Mouse (Mus musculus) layer of hippocampus, adult 9-10 months (tissue): ENCODE results near the gene Sulf2.

Source experiments
- DNase-seq: peaks from one replicate; pipeline ENCODE4 v3.0.0; 2022; ENCODE audit warnings: low spot score

The Sulf2 gene

DNA sequence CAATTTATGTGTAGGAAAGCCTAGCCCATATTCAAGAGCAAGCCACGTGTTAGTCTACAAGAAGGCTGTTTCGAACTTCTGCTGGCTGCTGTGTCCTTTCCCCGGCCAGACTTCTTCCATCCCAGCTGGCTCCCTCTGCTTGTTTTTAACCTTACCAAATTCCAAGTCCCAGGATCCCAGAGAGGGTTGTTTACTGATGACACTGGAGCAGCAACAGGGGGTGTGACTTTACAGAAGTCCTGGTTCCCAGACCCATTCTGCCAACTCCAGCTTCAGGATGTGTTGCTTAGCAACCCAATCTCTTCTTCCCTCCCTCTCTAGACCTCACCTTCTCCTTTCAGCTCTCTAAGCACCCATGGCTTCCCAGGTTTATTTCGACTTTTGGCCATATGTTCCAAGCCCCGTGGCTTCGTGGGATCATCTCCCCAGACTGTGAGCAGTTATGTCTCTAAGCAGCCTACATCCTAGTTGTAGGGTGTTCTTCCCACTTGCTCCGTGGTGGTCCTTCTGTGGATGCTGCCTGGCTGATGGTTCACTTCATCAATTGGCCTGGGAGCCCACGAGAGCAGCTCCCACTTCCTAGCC lies 20.2 kb upstream of the Sulf2 start:
- no peak for DNase-seq

DNA sequence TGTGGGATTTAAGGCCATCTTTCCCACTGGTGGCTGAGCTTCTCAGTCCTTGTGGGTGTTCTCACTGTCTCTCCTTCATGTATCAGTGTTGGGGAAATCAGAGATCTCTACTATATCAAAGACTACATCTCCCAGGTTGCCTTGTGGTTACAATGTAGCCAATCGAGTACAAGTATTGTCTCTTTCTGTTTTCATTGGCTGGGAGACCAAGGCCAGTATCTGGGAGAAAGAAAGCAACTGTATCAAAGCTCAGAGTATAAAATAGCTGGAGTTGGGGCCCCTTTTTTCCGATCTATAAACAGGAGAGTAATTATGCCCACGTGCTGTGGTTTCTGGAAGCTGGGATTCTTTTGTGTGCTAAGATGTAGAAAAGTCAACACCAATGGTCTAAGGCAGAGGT lies 19.7 kb upstream of the Sulf2 start:
- no peak for DNase-seq

DNA sequence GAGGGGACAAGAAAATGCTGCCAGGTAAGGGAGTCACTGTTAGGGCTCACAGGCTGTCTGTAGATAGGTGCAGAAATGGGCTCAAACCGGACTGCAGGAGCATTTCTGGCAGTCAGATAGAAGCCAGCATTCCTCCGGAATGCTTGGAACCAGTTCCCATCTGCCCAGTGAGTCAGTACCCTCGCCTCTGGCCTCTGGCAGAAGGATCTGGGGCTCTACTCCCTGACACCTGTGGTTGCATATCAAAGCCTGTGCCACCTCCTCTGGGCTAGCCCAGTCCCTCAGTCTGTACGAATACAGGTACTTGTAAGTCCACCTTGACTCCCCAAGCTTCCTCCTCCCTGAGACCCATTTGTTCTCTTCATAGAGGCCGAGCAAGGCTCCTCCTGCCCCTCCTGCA lies 17.7 kb upstream of the Sulf2 start:
- no peak for DNase-seq

DNA sequence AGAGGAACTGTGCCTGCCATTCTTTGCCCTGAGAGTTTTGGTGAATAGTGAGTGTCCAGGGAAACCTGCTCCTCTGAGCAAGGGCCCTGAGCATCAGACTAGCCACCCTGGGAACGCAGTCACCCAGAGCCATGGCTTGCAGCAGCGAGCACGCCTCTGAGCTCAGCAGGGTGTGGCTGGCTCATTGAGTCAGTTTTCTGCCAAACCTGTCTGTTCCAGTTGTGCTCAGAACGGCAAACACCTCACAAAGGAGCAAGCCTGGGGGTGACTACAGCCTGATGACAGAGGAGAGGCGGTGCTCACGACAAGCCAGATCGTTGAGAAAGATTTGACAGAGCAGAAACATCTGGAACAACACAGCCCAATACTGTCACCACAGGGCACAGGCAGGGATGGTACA lies 14.7 kb upstream of the Sulf2 start:
- no peak for DNase-seq

DNA sequence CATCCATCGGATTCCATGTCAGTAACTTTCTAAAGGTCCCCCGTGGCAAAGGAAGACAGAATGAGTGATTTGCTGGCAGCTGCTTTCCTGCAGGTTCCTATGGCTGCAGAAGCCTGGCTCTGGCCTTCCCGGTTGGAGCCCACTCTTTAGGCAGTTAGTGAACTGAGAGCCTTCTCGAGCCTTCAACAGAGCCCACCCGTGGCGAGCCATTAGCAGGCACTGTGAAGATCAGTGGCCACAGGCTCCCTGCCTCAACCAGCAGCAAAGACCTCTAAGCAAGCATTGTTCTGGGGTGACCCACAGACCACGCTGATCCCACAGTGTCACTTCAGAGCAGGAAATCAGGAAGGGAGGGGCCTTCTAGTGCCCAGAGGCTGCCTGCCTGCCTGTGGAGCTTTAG lies 13.4 kb upstream of the Sulf2 start:
- DNase-seq = no peak

DNA sequence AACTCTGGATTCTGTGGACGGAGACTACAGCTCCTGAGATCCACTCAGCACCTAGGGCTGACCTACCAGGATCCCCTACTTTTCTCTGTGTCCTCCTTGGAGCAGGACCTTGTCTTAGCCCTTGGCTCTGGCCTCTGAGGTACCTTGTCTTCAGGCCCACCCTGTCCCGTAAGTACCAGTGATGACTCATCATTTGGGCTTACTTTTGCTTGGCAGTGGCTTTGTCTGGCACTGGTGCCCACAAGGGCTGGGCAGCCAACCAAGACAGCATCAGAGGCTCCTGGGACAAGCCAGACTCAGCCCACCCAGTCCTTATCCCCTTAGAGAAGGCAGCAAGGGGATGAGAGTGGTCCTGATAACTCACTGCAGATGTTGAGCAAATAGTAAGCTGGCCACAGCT lies 11.9 kb upstream of the Sulf2 start:
- no peak for DNase-seq

DNA sequence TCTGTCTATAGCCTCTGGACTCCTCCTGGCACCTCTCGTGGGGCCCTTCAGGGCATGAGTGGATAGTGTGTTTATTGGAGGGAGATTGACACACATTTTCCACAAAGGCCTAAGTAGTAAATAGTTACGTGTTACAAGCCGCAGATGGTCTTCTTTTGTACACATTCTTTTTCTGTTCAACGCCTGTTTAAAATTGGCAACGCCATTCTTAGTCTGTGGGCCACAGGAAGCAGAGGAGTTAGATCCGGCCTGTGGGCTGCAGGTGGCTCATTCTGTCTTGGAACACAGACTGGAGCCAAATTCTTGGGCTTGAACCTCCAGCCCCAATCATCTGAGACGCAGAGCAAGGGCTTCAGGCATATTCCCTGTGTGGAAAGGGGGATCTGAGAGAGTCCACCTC lies 9.9 kb upstream of the Sulf2 start:
- DNase-seq = no peak

DNA sequence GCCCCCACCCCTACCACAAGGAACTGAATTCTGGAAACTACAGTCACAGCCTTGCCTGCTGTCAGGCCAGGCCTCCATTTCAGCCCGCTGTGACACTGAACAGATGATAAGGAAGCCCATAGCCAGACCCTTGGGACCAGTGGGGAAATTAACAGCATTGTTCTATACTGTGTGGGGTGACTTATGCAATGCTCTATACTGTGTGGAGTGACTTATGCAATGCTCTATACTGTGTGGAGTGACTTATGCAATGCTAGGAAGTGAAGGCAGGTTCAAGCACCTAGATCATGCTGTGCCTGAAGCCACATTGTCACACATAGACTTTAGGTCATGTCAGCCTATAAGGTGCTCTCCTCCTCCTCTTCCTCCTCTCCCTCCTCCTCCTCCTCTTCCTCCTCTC lies 9.1 kb upstream of the Sulf2 start:
- no peak for DNase-seq

DNA sequence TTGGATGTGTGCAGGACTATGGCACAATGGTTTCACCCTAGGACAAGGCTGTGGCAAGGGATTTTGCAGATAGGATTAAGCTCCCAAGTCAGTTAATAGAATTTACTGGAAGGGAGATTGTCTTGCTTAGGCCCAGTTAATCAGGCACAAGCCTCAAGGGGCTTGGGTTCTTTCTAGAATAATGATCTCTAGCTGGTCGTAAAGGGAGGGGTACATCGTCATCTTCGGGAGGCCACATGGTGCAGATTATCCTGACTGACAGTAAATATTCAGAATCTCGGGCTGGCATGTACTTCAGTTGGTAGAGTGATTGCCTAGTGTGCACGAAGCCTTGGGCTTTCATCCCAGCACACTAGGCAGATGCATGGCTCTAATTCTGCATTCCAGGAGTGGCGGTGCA lies 8.5 kb upstream of the Sulf2 start:
- no peak for DNase-seq

DNA sequence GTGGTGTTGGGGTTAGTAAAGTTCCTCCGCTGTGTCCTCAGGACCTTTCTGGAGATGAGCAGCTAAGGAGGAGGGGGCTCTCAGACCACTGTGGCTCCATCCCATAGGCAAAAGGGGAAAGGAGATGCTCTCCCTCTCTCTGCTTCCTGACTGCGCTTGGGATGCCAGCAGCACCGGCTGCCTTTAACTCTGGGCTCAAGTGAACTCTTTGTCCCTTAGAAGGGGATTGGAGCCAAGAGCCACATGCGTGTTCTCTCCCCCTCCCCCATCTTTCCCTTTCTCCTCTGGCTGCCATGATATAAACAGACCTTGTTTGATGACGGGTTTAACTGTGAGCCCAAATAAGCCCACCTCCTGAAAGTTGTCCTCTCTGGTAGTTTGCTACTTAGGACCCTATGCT lies 7.8 kb upstream of the Sulf2 start:
- DNase-seq = no peak

DNA sequence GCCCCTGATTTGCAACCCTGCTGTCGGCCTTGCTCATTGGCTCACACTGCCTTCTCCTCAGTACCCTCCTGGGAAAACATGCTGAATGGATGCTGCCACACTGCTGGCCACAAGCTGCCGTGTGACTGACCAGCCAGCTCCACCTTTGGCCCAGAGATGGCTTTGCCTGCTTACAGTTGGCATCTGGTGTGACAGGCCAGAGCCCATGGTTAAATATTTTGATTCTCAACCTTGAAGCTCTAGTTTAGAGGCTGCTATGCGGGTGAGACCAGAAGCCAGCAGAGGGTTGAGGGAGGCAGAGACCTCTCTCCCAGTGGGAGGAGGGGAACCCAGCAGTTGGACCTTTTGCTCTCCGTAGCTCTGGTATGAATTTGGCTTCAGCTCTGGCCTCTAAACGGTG lies 6.7 kb upstream of the Sulf2 start:
- DNase-seq = no peak

DNA sequence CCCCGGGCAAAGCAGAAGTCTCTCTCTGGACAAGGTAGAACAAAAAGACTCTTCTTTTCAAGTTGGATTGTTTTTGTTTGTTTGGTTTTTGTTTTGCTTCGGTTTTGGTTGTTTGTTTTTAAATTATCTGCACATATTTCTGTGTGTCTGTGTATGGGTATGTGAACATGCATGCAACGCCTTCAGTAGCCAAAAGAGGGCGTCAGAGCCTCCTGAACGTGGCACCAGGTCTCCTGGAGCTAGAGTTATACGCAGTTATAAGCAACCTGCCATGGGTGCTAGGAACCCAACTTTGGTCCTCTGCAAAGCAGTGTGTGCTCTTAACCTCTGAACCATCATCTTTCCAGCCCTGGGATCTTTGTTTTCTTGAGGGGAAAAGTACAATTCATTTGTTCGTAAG lies 3.8 kb upstream of the Sulf2 start:
- no peak for DNase-seq

DNA sequence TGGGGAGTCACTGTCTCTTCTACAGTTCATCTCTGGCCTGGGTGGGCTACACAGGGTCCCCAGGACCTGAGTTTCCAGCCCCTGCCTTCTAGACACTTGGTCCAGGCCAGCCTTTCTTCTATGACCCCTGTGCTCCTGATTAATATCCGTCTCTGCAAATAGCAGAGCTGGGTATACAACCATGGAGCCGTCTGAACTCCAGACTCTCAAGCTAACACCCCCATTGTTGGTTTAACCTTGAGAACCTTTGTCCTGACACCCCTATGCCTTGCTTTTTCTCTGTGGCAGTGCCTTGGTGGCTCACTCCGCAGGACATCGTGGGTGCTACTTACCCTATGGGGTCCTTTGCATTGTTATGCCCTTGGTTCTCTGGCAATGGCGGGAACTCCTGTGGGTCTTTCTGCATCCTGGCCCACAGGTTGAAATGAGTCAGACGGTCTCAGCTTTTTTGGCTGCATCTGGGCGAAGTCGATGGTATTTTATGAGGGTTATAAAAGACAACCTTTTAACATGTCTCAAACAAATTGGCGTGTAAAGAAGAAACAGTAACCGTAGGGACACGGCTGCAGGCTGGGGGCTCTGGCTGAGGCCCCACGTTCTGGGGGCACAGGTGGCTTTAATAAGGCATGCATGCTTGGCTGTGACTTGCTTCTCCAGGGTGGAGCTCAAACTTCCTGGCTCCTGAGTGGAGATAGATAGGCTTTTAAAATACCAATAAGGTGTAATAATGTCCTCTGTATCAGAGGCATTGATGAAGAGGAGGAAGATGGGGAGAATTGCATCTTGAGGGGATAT lies 2.5 kb upstream of the Sulf2 start:
- no peak for DNase-seq

DNA sequence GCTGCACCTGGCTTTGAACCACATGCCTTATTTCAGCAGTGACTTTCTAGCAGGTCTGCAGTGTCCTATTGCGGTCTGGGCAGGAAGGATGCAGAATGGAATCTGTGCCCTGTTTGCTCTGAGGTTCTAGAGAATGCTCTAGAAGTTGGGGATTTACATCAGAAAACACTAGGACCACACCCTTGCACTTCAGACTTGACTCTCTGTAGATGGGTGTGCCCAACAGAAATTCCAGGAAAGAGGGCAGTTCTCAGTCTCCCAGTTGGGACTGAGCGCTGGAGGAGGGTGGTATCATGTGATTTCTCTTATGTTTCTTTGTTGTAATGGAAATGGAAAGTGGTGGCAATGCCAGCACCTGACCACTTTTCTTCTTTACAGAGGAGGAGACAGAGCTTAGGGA lies 1.7 kb upstream of the Sulf2 start:
- DNase-seq = no peak

DNA sequence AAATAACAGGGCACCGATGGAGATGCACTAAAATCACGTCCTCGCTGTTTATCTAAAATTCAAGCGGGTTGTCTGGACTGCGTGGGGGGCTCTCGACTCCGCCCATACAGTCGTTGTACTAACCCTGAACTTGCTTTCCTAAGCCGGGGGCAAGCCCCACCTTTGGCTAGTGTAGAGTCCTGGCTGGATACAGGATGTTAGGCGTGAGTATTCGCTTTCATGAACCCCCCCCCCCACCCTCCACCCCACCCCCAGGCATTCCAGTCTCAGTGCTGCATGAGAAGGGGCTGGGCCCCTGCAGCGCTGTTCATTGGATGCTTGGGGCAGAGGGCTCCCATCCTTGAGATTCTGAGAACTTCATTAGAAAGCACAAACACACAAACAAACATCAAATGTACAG lies 659 bp upstream of the Sulf2 start:
- DNase-seq = no peak

DNA sequence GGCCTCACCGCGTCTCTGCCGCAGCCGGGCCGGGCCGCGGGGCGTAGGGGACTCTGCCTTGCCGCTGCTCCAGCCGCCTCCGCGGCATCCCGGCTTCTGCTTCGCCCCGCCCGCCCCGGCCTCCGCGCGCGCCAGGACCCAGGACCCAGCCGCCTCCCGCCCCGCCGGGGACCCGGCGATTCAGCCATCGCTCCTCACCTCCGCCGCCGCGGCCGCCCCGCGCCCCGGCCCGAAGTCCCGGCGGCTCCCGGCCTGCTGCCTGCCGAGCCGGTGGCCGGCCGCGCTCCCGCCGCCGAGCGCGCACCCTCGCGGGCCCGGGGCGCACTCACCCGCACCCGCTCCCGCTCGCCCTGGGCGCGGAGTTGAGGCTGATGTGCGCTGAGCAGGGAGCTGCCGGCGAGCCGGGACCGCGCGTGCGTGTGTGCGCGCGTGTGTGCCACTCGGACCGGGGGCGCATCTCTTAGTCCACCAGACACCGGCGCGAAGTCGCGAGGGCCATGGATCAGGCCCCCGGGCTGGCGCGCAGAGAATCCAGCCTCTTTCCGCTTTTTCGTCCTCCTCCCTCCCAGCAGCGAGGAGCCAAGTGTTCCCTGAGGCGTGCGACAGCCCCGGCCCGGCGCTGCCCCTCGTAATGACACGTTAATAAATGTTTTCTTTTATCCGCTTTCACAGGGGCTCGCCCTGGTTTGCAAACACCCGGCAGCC lies 562 bp downstream of the Sulf2 start:
- no peak for DNase-seq

DNA sequence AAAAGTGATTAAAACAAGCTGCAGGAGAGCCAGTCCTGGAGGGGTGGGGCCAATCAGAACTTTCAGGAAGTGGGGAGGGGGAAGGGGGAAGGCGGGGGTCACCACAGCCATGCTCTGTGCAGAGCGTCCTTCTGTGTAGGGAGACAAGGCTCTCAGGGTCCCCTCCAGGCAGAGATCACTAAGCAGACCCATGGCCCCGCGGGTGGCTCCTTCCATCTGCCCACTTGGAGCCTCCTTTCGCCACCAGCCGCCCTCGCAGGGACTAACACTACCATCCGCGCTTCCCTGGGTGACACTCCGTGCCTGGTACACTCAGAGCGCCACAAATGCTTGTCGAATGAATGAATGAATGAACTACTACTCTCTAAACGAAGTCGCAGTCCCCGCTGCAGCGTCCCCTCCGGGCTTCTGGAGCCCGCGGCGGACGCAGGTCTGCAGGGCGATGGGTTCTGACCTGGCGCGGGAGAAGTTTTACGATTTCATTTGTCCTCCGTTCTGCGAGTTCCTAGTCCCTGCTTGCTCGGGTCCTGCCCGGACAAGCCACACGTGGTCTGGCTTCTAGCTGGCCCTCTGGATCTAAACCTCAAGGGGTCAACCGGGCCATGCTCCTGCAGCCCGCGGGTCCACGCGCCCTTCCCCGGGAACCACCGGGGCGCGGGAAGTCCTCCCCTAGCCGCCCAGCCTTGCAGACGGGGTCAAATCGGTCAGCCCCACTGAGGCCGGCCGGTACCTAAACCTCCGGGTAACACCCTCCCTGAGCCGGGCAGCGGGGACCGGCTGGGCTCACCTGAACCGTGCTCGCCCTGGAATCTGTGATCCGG lies 1.4 kb downstream of the Sulf2 start:
- DNase-seq = no peak

DNA sequence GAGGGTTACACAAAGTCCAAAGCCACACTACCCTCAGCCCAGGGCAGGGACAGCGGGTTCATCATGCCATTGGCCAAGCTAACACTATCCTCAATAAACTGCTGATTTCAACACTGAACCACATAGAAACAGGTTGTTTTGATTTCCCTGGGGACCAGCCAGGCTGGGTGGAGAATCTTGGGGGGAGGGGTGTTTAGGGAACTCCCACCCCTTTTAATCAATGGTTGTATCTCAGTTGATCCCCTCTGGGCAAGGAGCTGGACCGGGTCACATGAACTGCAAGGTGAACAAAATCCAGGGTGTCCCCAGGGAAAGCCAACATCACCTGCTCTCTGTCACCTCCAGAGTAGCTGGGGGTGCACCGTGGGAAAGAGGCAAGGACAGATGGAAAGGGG lies 2.1 kb downstream of the Sulf2 start:
- no peak for DNase-seq

DNA sequence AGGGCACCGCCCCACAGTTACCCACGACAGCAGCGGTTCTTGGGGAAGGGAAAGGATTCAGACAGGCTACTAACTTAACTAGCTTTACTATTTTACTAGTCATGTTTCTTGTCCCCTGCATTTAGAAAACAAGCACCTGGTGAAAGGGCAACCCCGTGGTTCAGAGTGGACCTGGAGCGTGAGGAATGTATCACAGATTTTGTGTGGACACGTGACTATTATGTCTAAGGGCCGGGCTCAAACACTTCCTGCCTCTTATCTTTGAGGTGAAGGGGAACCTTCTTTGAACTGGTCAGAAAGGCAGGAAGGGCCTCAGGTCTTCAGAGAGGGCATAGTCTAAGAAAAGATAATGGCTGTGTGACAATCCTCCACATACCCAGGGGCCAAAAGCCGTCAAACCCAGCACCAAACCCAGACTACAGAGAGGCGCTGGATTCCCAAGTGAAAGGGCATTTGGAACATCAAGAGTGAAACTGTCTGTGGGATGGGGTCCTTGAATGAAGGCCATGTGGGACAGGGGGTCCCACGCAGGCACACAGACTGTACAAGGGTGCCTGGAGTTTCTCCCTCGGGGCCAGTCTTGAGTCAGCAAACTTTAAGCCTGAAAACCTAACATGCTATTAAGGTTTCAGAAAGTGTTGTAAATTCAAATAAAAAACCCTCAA lies 2.6 kb downstream of the Sulf2 start:
- no peak for DNase-seq

DNA sequence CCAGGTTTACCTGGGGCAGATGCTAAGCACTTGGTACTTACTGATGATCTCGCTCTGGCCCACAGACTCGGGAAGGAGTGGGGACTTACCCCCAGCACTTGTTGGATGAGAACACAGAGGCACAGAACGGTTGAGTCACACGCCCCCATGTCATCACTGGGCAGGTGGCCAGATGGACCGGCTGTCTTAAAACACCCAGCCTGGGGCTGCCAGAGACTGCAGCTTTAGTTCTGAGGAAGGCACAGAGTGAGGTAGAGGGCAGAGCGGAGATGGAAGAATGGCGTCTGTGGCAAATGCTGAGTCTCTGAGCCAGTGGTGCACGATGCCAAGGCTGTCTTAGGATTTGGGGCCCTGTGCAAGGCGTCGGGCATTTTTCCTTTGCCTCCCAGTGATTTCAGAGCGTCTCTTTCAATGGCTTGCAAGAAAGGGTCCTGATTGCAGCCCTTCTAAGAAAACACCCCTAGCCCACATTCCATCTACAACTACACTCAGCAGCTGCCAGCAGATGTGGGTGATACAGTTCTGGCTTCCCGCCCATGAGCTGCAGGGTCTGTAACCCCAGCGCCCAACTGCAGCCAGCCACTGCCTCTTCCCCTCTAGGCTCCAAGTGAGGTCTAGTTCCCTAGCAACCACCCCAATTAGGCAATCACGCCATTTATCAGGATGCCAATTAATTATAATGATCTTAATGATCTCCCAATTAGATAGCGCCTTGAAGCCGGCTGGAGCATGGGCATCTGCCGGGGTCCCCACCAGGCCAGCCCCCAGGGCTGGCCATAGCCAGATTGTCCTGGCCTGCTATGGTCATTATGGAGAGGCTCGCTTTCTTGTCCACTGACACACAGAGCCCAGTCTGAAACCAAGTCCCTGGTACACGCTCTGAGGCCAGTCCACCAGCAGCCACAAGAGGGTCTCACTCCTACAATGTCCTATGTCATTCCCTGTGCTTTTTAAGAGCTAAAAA lies 3.7 kb downstream of the Sulf2 start:
- DNase-seq = peak; percentile 81

DNA sequence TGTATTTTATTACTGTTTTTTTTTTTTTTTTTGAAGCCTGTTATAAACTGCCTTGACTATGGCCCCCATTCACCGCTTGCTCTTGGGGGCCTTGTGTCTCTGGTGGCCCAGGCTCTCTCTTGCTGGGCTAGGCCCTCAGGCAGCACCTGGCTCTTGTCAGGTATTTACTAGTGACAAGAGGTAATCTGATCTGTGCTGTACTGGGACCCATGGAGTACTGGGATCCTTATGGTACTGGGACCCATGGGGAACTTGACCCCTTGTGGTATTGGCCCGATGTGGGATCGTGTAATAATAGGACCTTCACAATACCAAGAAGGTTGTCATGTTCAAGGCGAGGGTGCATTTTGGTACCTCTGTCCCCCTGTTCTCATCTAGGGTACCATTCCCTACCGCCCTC lies 4.9 kb downstream of the Sulf2 start:
- no peak for DNase-seq
